9 mouse cellular contexts compared by ENCODE assay signal in the genomic region with DNA sequence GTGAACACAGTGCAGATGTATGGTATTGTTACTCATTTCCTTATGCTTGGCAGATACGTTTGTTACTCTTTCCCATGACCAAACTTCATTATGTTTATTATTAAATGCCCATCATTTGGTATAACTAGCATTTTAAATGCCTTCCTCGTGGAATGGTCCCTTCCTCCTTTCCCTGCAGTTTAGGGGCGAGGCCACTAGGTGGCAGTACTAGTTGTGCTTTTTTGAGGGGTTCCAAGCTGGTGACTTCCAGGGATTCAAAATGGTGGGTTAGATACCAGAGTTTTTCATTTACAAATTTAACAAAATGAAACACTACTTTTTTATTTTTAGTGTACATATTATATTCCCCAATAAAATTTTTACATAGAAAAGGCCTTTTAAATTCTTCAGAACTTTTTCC.
DNase-seq lines count a peak whose midpoint lies in the region; ATAC-seq and TF ChIP-seq lines count a peak whose summit lies in the region.
"Had no signal": no experiment of that assay in that cellular context is flagged by ENCODE, and none has a peak within 500 bp of the region (broad histone marks: within the 10 kb centered on the region; RNA-seq: fewer than 3 reads in every experiment).

No protein-coding gene starts in this region.

- intact Hi-C loops in heart, postnatal 25 days (cut with DNase I) = no loop called here

- ATAC-seq in lung, postnatal 0 days = no peak

- no peaks in the 10 kb centered on the region for H3K27me3 ChIP-seq in lung, postnatal 0 days (replicated peaks; ENCODE audit: insufficient read depth, low read length)
- H3K27me3 ChIP-seq in spleen, adult 2 months (ENCODE audit: control insufficient read depth, insufficient read depth, low read length) = no peaks in the 10 kb centered on the region
- H3K27me3 ChIP-seq: limb, embryonic 15.5 days had no signal

- no peaks in the 10 kb centered on the region for H3K9me3 ChIP-seq in lung, postnatal 0 days (ENCODE audit: low read length)
- H3K9me3 ChIP-seq: limb, embryonic 15.5 days had no signal

- no peak overlapping the region for H3K9ac ChIP-seq in lung, postnatal 0 days (replicated peaks; ENCODE audit: low read depth)
- H3K9ac ChIP-seq: limb, embryonic 15.5 days had no signal

- no peaks in the 10 kb centered on the region for H3K4me1 ChIP-seq in cortical plate, adult 2 months (ENCODE audit: control insufficient read depth, insufficient read depth, low read length)
- H3K4me1 ChIP-seq in lung, postnatal 0 days (ENCODE audit: insufficient read depth, low read depth, low read length) = no peaks in the 10 kb centered on the region
- H3K4me1 ChIP-seq in spleen, adult 2 months (ENCODE audit: control insufficient read depth, insufficient read depth, insufficient read length) = no peaks in the 10 kb centered on the region
- H3K4me1 ChIP-seq: limb, embryonic 15.5 days had no signal

- 26% methylated on average over 3 of the region's 3 CpGs for WGBS in lung, postnatal 0 days
- 39% methylated on average over 3 of the region's 3 CpGs for WGBS in spleen, adult 2 months

- peak; percentile 41 for DNase-seq in heart, adult 8-10 months (ENCODE audit: low spot score)
- no peak for DNase-seq in heart, postnatal 25 days (ENCODE audit: low spot score)
- DNase-seq in A20 (ENCODE audit: low read depth, low spot score) (peak; percentile 47), adipocyte (ENCODE audit: low spot score) (peak; percentile 65)
- DNase-seq in kidney, postnatal 10 days = peak; percentile 75
- peak; percentile 49 for DNase-seq in lung, postnatal 0 days (ENCODE audit: low spot score)
- DNase-seq in spleen, adult 2 months (ENCODE audit: low read depth in 1 of 2, low spot score in 2 of 2) = peak; percentile 12 to 35

- H3K36me3 ChIP-seq in lung, postnatal 0 days (ENCODE audit: insufficient read depth, low read length) = peaks cover 68% of the 10 kb centered on the region
- peaks cover 19% of the 10 kb centered on the region for H3K36me3 ChIP-seq in spleen, adult 2 months (ENCODE audit: control insufficient read depth, insufficient read depth, low read length)

- TF ChIP-seq EP300 in lung, postnatal 0 days (IDR thresholded peaks at IDR 0.05) = no peak

- no peak for TF ChIP-seq POLR2A in cortical plate, adult 2 months (IDR thresholded peaks at IDR 0.05; ENCODE audit: extremely low read depth, insufficient read depth, low read length)
- no peak for TF ChIP-seq POLR2A in spleen, adult 2 months (IDR thresholded peaks at IDR 0.05; ENCODE audit: low read depth, low read length)

- H3K4me3 ChIP-seq in cortical plate, adult 2 months (ENCODE audit: insufficient read depth, low read length) = no peak overlapping the region
- H3K4me3 ChIP-seq in lung, postnatal 0 days (ENCODE audit: low read depth, low read length) = no peak overlapping the region
- H3K4me3 ChIP-seq in spleen, adult 2 months (ENCODE audit: extremely low read depth, insufficient read depth, insufficient read length) = no peak overlapping the region
- H3K4me3 ChIP-seq: limb, embryonic 15.5 days had no signal

- TF ChIP-seq CTCF in cortical plate, adult 2 months (IDR thresholded peaks at IDR 0.05; ENCODE audit: extremely low read depth, insufficient read depth, low read length) = peak; percentile 77
- peak; percentile 80 for TF ChIP-seq CTCF in lung, postnatal 0 days (IDR thresholded peaks at IDR 0.05)
- TF ChIP-seq CTCF in spleen, adult 2 months (IDR thresholded peaks at IDR 0.05; ENCODE audit: extremely low read depth, insufficient read depth, insufficient read length, insufficient replicate concordance) = peak; percentile 66; the same call in 1 of the 2 replicates

- no peak overlapping the region for H3K27ac ChIP-seq in cortical plate, adult 2 months (ENCODE audit: insufficient read depth, low read length)
- H3K27ac ChIP-seq in lung, postnatal 0 days (ENCODE audit: low read length) = no peak overlapping the region
- H3K27ac ChIP-seq in spleen, adult 2 months (ENCODE audit: insufficient read depth, low read length) = no peak overlapping the region
- H3K27ac ChIP-seq: limb, embryonic 15.5 days had no signal

- no peak overlapping the region for H3K4me2 ChIP-seq in lung, postnatal 0 days (replicated peaks; ENCODE audit: low read depth, low read length)
- H3K4me2 ChIP-seq: limb, embryonic 15.5 days had no signal
